Mouse (Mus musculus) embryonic facial prominence, embryonic 14.5 days (tissue): ENCODE results near the gene Pagr1b. TPM values are rescaled to one million over a fixed set of nuclear protein-coding genes. Genes with fewer than 3 reads are reported as not detected.

Source experiments
- ATAC-seq: fragments of 200-750 bp; cut with Nextera tagmentation; 2 replicates; pipeline ENCODE4 v1.8.0; 2017; ENCODE audit warnings: low read depth, moderate number of reproducible peaks, moderate TSS enrichment
- DNase-seq: peaks from one replicate; pipeline ENCODE4 v3.0.0-alpha.2; 2015; ENCODE audit warnings: low spot score
- H3K27ac ChIP-seq: fragments of 300-500 bp; sonication (generic); replicated peaks from 2 replicates; pipeline ENCODE4 v1.5.1; 2014; ENCODE audit warnings: low read depth, mild to moderate bottlenecking, low read length, moderate library complexity
- H3K27me3 ChIP-seq: fragments of 300-500 bp; sonication (generic); replicated peaks from 2 replicates; pipeline ENCODE4 v1.6.1; 2014; ENCODE audit warnings: low read length; ENCODE audit not compliant: control insufficient read depth, insufficient read depth
- H3K36me3 ChIP-seq: fragments of 300-500 bp; sonication (generic); 2 replicates; pipeline ENCODE4 v1.6.1; 2014; ENCODE audit warnings: low read length, mixed read lengths; ENCODE audit not compliant: control insufficient read depth, insufficient read depth
- H3K4me1 ChIP-seq: fragments of 300-500 bp; sonication (generic); 2 replicates; pipeline ENCODE4 v1.6.1; 2014; ENCODE audit warnings: antibody characterized with exemption, low read length; ENCODE audit not compliant: control insufficient read depth, insufficient read depth
- H3K4me2 ChIP-seq: fragments of 300-500 bp; sonication (generic); 2 replicates; pipeline ENCODE4 v1.6.1; 2014; ENCODE audit warnings: low read depth, mild to moderate bottlenecking, low read length, moderate library complexity, mixed read lengths
- H3K4me3 ChIP-seq: fragments of 300-500 bp; sonication (generic); 2 replicates; pipeline ENCODE4 v1.5.1; 2014; ENCODE audit warnings: low read depth, mild to moderate bottlenecking, low read length
- H3K9ac ChIP-seq: fragments of 300-500 bp; sonication (generic); 2 replicates; pipeline ENCODE4 v1.6.1; 2014; ENCODE audit warnings: low read depth, mild to moderate bottlenecking, low read length, moderate library complexity, mixed read lengths
- H3K9me3 ChIP-seq: fragments of 300-500 bp; sonication (generic); 2 replicates; pipeline ENCODE4 v1.6.1; 2016; ENCODE audit warnings: low read length; ENCODE audit not compliant: control insufficient read depth
- WGBS: fragments of 180-500 bp; shearing (Covaris S2); extraction: QIAGEN DNeasy Blood & Tissue Kit; methylation state at CpG from one replicate; pipeline ENCODE4 v1.1.7; 2014; 5-methylcytosine and 5-hydroxymethylcytosine counted together
- polyA plus RNA-seq: library from polyadenylated mRNA; unstranded; fragments of >200 nt; fragmentation: Nextera tagmentation; extraction: Ambion mirVana; gene quantifications from 2 replicates; pipeline ENCODE4 v1.2.1, GENCODE M21; 2014

The Pagr1b gene
- polyA plus RNA-seq, 1 experiment from 2014 or later: not detected

GRCm38 (mm10) chr7:126975950-126976866, 40.1 kb downstream of the Pagr1b start, which contains the start of gene Cdiptos:
Gene Cdiptos (minus strand): TSS chr7:126976098.
- Histone ChIP-seq H3K9ac (peak within 1 kb of the TSS; percentile 89), H3K4me3 (peak within 1 kb of the TSS; percentile 78), H3K36me3 (peaks cover 31% of the 10 kb centered on the region), H3K4me1 (peaks cover 8% of the 10 kb centered on the region), H3K27ac (peak within 1 kb of the TSS; percentile 90), H3K27me3 (no peaks in the 10 kb centered on the region), H3K9me3 (no peaks in the 10 kb centered on the region), H3K4me2 (peak within 1 kb of the TSS; percentile 88)
- WGBS: under 1% methylated on average over 42 of the region's 55 CpGs
- peak; percentile 99 for DNase-seq
- ATAC-seq: peak; percentile 98

GRCm38 (mm10) chr7:126975893-126975949, 40.6 kb downstream of the Pagr1b start, which contains the start of gene Cdipt:
Gene Cdipt (plus strand): TSS chr7:126975914.
- peak within 1 kb of the TSS; percentile 78 for H3K4me3 ChIP-seq
- peak within 1 kb of the TSS; percentile 89 for H3K9ac ChIP-seq
- H3K27me3 ChIP-seq: no peaks in the 10 kb centered on the region
- 0% methylated on average over 1 of the region's 1 CpGs for WGBS
- H3K4me1 ChIP-seq: peaks cover 8% of the 10 kb centered on the region
- DNase-seq (no peak), ATAC-seq (no peak)
- no peaks in the 10 kb centered on the region for H3K9me3 ChIP-seq
- H3K36me3 ChIP-seq: peaks cover 28% of the 10 kb centered on the region
- peak within 1 kb of the TSS; percentile 88 for H3K4me2 ChIP-seq
- peak within 1 kb of the TSS; percentile 90 for H3K27ac ChIP-seq

- Histone ChIP-seq H3K27ac (no peak overlapping the region), H3K27me3 (no peaks in the 10 kb centered on the region), H3K4me3 (peak overlapping the region; percentile 78), H3K36me3 (peaks cover 28% of the 10 kb centered on the region), H3K9ac (peak overlapping the region; percentile 89; the same call in 1 of the 2 replicates), H3K4me1 (peaks cover 8% of the 10 kb centered on the region), H3K9me3 (no peaks in the 10 kb centered on the region), H3K4me2 (peak overlapping the region; percentile 88)
- 11% methylated on average over 8 of the region's 8 CpGs for WGBS
- ATAC-seq: no peak; the same call in 1 of the 2 replicates
- DNase-seq: no peak
Measured at GRCm38 (mm10) chr7:126975493-126975892, 40.8 kb downstream of the Pagr1b start.

GRCm38 (mm10) chr7:126967361-126967760, 48.9 kb downstream of the Pagr1b start:
- H3K27ac ChIP-seq: no peak overlapping the region
- H3K9ac ChIP-seq: no peak overlapping the region
- ATAC-seq: no peak
- no peak for DNase-seq
- H3K9me3 ChIP-seq: no peaks in the 10 kb centered on the region
- no peaks in the 10 kb centered on the region for H3K4me1 ChIP-seq
- H3K4me3 ChIP-seq: no peak overlapping the region
- H3K27me3 ChIP-seq: peaks cover 13% of the 10 kb centered on the region; the same call in 1 of the 2 replicates
- no peak overlapping the region for H3K4me2 ChIP-seq
- WGBS: 62% methylated on average over 6 of the region's 6 CpGs
- no peaks in the 10 kb centered on the region for H3K36me3 ChIP-seq

GRCm38 (mm10) chr7:126965568-126965967, 50.7 kb downstream of the Pagr1b start:
- H3K36me3 ChIP-seq: no peaks in the 10 kb centered on the region
- 58% methylated on average over 3 of the region's 3 CpGs for WGBS
- peaks cover 13% of the 10 kb centered on the region; the same call in 1 of the 2 replicates for H3K27me3 ChIP-seq
- ATAC-seq: no peak
- H3K9me3 ChIP-seq: no peaks in the 10 kb centered on the region
- H3K4me3 ChIP-seq: no peak overlapping the region
- H3K4me2 ChIP-seq: no peak overlapping the region
- H3K27ac ChIP-seq: no peak overlapping the region
- H3K9ac ChIP-seq: no peak overlapping the region
- no peak for DNase-seq
- H3K4me1 ChIP-seq: no peaks in the 10 kb centered on the region

GRCm38 (mm10) chr7:126963548-126964286, 52.6 kb downstream of the Pagr1b start:
- 27% methylated on average over 19 of the region's 19 CpGs for WGBS
- Histone ChIP-seq H3K4me1 (no peaks in the 10 kb centered on the region), H3K27ac (no peak overlapping the region), H3K36me3 (no peaks in the 10 kb centered on the region), H3K4me2 (peak overlapping the region; percentile 11; the same call in 1 of the 2 replicates), H3K4me3 (no peak overlapping the region), H3K27me3 (peaks cover 13% of the 10 kb centered on the region; the same call in 1 of the 2 replicates), H3K9ac (no peak overlapping the region), H3K9me3 (no peaks in the 10 kb centered on the region)
- peak; percentile 34 for DNase-seq
- ATAC-seq: peak; percentile 60; the same call in 1 of the 2 replicates

GRCm38 (mm10) chr7:126961965-126962364, 54.3 kb downstream of the Pagr1b start:
- peaks cover 13% of the 10 kb centered on the region; the same call in 1 of the 2 replicates for H3K27me3 ChIP-seq
- H3K4me3 ChIP-seq: no peak overlapping the region
- H3K27ac ChIP-seq: no peak overlapping the region
- no peak overlapping the region for H3K9ac ChIP-seq
- H3K4me1 ChIP-seq: no peaks in the 10 kb centered on the region
- ATAC-seq: no peak
- no peaks in the 10 kb centered on the region for H3K9me3 ChIP-seq
- no peaks in the 10 kb centered on the region for H3K36me3 ChIP-seq
- 91% methylated on average over 4 of the region's 4 CpGs for WGBS
- no peak for DNase-seq
- H3K4me2 ChIP-seq: no peak overlapping the region

GRCm38 (mm10) chr7:126961095-126961494, 55.2 kb downstream of the Pagr1b start:
- no peak overlapping the region for H3K9ac ChIP-seq
- H3K4me2 ChIP-seq: no peak overlapping the region
- no peak overlapping the region for H3K4me3 ChIP-seq
- H3K4me1 ChIP-seq: no peaks in the 10 kb centered on the region
- H3K9me3 ChIP-seq: no peaks in the 10 kb centered on the region
- 86% methylated on average over 5 of the region's 5 CpGs for WGBS
- DNase-seq (no peak), ATAC-seq (no peak)
- no peaks in the 10 kb centered on the region for H3K36me3 ChIP-seq
- no peak overlapping the region for H3K27ac ChIP-seq
- peaks cover 13% of the 10 kb centered on the region; the same call in 1 of the 2 replicates for H3K27me3 ChIP-seq
